Mouse (Mus musculus) limb, embryonic 11.5 days (tissue): ENCODE data around the gene Atp6v1g1. TPM values are rescaled to one million over a fixed set of nuclear protein-coding genes. Genes with fewer than 3 reads are reported as not detected.
A peak's percentile ranks its signal among the peaks of the same experiment; 100 is the strongest.

Experiments used
- ATAC-seq: fragments of 200-750 bp; cut with Nextera tagmentation; 2 replicates; pipeline ENCODE4 v1.8.0; 2017; ENCODE audit warnings: low read depth; ENCODE audit not compliant: insufficient number of reproducible peaks, low FRiP score, low TSS enrichment
- DNase-seq: peaks from one replicate; pipeline ENCODE4 v3.0.0-alpha.2; 2015; ENCODE audit warnings: low spot score
- H3K27ac ChIP-seq: fragments of 300-500 bp; sonication (generic); replicated peaks from 2 replicates; pipeline ENCODE4 v1.5.1; 2014; ENCODE audit warnings: low read depth, mild to moderate bottlenecking, low read length
- H3K27me3 ChIP-seq: fragments of 300-500 bp; sonication (generic); 2 replicates; pipeline ENCODE4 v1.6.1; 2014; ENCODE audit warnings: mild to moderate bottlenecking, low read length, mixed read lengths; ENCODE audit not compliant: control insufficient read depth, insufficient read depth
- H3K36me3 ChIP-seq: fragments of 300-500 bp; sonication (generic); 2 replicates; pipeline ENCODE4 v1.6.1; 2014; ENCODE audit warnings: mild to moderate bottlenecking, low read length, moderate library complexity, mixed read lengths; ENCODE audit not compliant: control insufficient read depth, insufficient read depth
- H3K4me1 ChIP-seq: fragments of 300-500 bp; sonication (generic); 2 replicates; pipeline ENCODE4 v1.6.1; 2014; ENCODE audit warnings: low read length, mixed read lengths; ENCODE audit not compliant: control insufficient read depth, insufficient read depth
- H3K4me2 ChIP-seq: fragments of 300-500 bp; sonication (generic); 2 replicates; pipeline ENCODE4 v1.6.1; 2014; ENCODE audit warnings: low read depth, mild to moderate bottlenecking, moderate library complexity; ENCODE audit not compliant: severe bottlenecking
- H3K4me3 ChIP-seq: fragments of 300-500 bp; sonication (generic); 2 replicates; pipeline ENCODE4 v1.5.1; 2014; ENCODE audit warnings: low read depth, low read length
- H3K9ac ChIP-seq: fragments of 300-500 bp; sonication (generic); 2 replicates; pipeline ENCODE4 v1.6.1; 2014; ENCODE audit warnings: mild to moderate bottlenecking, low read length
- H3K9me3 ChIP-seq: fragments of 300-500 bp; sonication (generic); 2 replicates; pipeline ENCODE4 v1.6.1; 2016; ENCODE audit warnings: low read length; ENCODE audit not compliant: control insufficient read depth
- WGBS: fragments of 180-500 bp; shearing (Covaris S2); extraction: QIAGEN DNeasy Blood & Tissue Kit; methylation state at CpG from one replicate; pipeline ENCODE4 v1.1.7; 2014; 5-methylcytosine and 5-hydroxymethylcytosine counted together
- polyA plus RNA-seq: library from polyadenylated mRNA; unstranded; fragments of >200 nt; fragmentation: Nextera tagmentation; extraction: Ambion mirVana; gene quantifications from 2 replicates; pipeline ENCODE4 v1.2.1, GENCODE M21; 2014

The Atp6v1g1 gene
- polyA plus RNA-seq, 1 experiment from 2014 or later = 294 TPM

- peaks cover 4% of the 10 kb centered on the region; the same call in 1 of the 2 replicates for H3K36me3 ChIP-seq
- DNase-seq (peak; percentile 43), ATAC-seq (no peak; the same call in 1 of the 2 replicates)
- H3K4me3 ChIP-seq = no peak overlapping the region
- H3K4me2 ChIP-seq = no peak overlapping the region
- H3K9ac ChIP-seq = no peak overlapping the region
- H3K27ac ChIP-seq = peak overlapping the region; percentile 52; the same call in 1 of the 2 replicates
- H3K4me1 ChIP-seq = peaks cover 20% of the 10 kb centered on the region
- H3K9me3 ChIP-seq = peaks cover 4% of the 10 kb centered on the region; the same call in 1 of the 2 replicates
- H3K27me3 ChIP-seq = no peaks in the 10 kb centered on the region
- WGBS = 56% methylated on average over 6 of the region's 6 CpGs
These were observed 35.5 kb downstream of the Atp6v1g1 start for GRCm38 (mm10) chr4:63580078-63580477.

- ATAC-seq (peak; percentile 81), DNase-seq (peak; percentile 84)
- Histone ChIP-seq H3K4me1 (peaks cover 20% of the 10 kb centered on the region), H3K27ac (peak overlapping the region; percentile 84), H3K27me3 (no peaks in the 10 kb centered on the region), H3K9ac (no peak overlapping the region), H3K9me3 (peaks cover under 1% of the 10 kb centered on the region; the same call in 1 of the 2 replicates), H3K36me3 (peaks cover 4% of the 10 kb centered on the region; the same call in 1 of the 2 replicates), H3K4me3 (no peak overlapping the region), H3K4me2 (no peak overlapping the region)
- WGBS = 5% methylated on average over 5 of the region's 5 CpGs
These were observed 38.0 kb downstream of the Atp6v1g1 start for GRCm38 (mm10) chr4:63582580-63582979.

GRCm38 (mm10) chr4:63585216-63585615 is 40.6 kb downstream of the Atp6v1g1 start:
- WGBS = 92% methylated on average over 10 of the region's 10 CpGs
- no peaks in the 10 kb centered on the region for H3K9me3 ChIP-seq
- H3K36me3 ChIP-seq = no peaks in the 10 kb centered on the region; the same call in 1 of the 2 replicates
- no peaks in the 10 kb centered on the region for H3K27me3 ChIP-seq
- H3K9ac ChIP-seq = no peak overlapping the region
- DNase-seq (no peak), ATAC-seq (no peak)
- no peak overlapping the region for H3K4me3 ChIP-seq
- H3K4me1 ChIP-seq = peaks cover 15% of the 10 kb centered on the region
- no peak overlapping the region for H3K4me2 ChIP-seq
- H3K27ac ChIP-seq = no peak overlapping the region

GRCm38 (mm10) chr4:63586240-63586639 is 41.7 kb downstream of the Atp6v1g1 start:
- H3K27ac ChIP-seq = no peak overlapping the region
- H3K27me3 ChIP-seq = no peaks in the 10 kb centered on the region
- no peak overlapping the region for H3K4me2 ChIP-seq
- no peaks in the 10 kb centered on the region for H3K9me3 ChIP-seq
- no peak overlapping the region for H3K9ac ChIP-seq
- H3K4me3 ChIP-seq = no peak overlapping the region
- no peak for ATAC-seq
- H3K36me3 ChIP-seq = no peaks in the 10 kb centered on the region; the same call in 1 of the 2 replicates
- H3K4me1 ChIP-seq = peaks cover 13% of the 10 kb centered on the region
- WGBS = 84% methylated on average over 2 of the region's 2 CpGs
- no peak for DNase-seq

GRCm38 (mm10) chr4:63589987-63590386 is 45.4 kb downstream of the Atp6v1g1 start:
- no peaks in the 10 kb centered on the region; the same call in 1 of the 2 replicates for H3K36me3 ChIP-seq
- no peak overlapping the region for H3K4me2 ChIP-seq
- no peaks in the 10 kb centered on the region for H3K27me3 ChIP-seq
- no peak overlapping the region for H3K4me3 ChIP-seq
- DNase-seq (no peak), ATAC-seq (no peak)
- no peak overlapping the region for H3K27ac ChIP-seq
- 88% methylated on average over 7 of the region's 7 CpGs for WGBS
- H3K4me1 ChIP-seq = no peaks in the 10 kb centered on the region
- no peak overlapping the region for H3K9ac ChIP-seq
- no peaks in the 10 kb centered on the region for H3K9me3 ChIP-seq

GRCm38 (mm10) chr4:63590538-63590937 is 46.0 kb downstream of the Atp6v1g1 start:
- DNase-seq (no peak), ATAC-seq (no peak)
- no peaks in the 10 kb centered on the region for H3K27me3 ChIP-seq
- H3K36me3 ChIP-seq = no peaks in the 10 kb centered on the region; the same call in 1 of the 2 replicates
- no peak overlapping the region for H3K9ac ChIP-seq
- no peaks in the 10 kb centered on the region for H3K4me1 ChIP-seq
- no peak overlapping the region for H3K4me2 ChIP-seq
- H3K4me3 ChIP-seq = no peak overlapping the region
- no peaks in the 10 kb centered on the region for H3K9me3 ChIP-seq
- 89% methylated on average over 4 of the region's 4 CpGs for WGBS
- H3K27ac ChIP-seq = no peak overlapping the region

- H3K36me3 ChIP-seq = no peaks in the 10 kb centered on the region
- WGBS = 78% methylated on average over 5 of the region's 5 CpGs
- no peaks in the 10 kb centered on the region for H3K4me1 ChIP-seq
- H3K27ac ChIP-seq = no peak overlapping the region
- ATAC-seq (no peak), DNase-seq (no peak)
- H3K4me2 ChIP-seq = no peak overlapping the region
- H3K4me3 ChIP-seq = no peak overlapping the region
- no peak overlapping the region for H3K9ac ChIP-seq
- no peaks in the 10 kb centered on the region for H3K9me3 ChIP-seq
- no peaks in the 10 kb centered on the region for H3K27me3 ChIP-seq
These were observed 50.0 kb downstream of the Atp6v1g1 start for GRCm38 (mm10) chr4:63594459-63595110.

- H3K9me3 ChIP-seq = no peaks in the 10 kb centered on the region
- no peaks in the 10 kb centered on the region for H3K27me3 ChIP-seq
- DNase-seq = no peak
- ATAC-seq = no peak
- no peak overlapping the region for H3K4me3 ChIP-seq
- WGBS = 79% methylated on average over 10 of the region's 10 CpGs
- H3K36me3 ChIP-seq = no peaks in the 10 kb centered on the region
- no peak overlapping the region for H3K27ac ChIP-seq
- H3K9ac ChIP-seq = no peak overlapping the region
- no peaks in the 10 kb centered on the region for H3K4me1 ChIP-seq
- no peak overlapping the region for H3K4me2 ChIP-seq
These were observed 50.7 kb downstream of the Atp6v1g1 start for GRCm38 (mm10) chr4:63595259-63595658.
